Mouse (Mus musculus): Measurements from ENCODE around the gene Usp22.
A peak's percentile ranks its signal among the peaks of the same experiment; 100 is the strongest.

Usp22 gene

GRCm38 (mm10) chr11:61111472-61111871, 63.4 kb downstream of the Usp22 start:
- Histone ChIP-seq H3K4me3 (replicated peaks; ENCODE audit: low read length) (no peak overlapping the region), H3K9me3 (ENCODE audit: low read length) (no peaks in the 10 kb centered on the region), H3K27me3 (ENCODE audit: insufficient read depth, low read length) (peaks cover 27% of the 10 kb centered on the region), H3K4me1 (replicated peaks; ENCODE audit: low read depth, low read length) (peaks cover 11% of the 10 kb centered on the region), H3K36me3 (ENCODE audit: insufficient read depth, low read length) (no peaks in the 10 kb centered on the region)
- TF ChIP-seq POU5F1 (IDR thresholded peaks at IDR 0.05; ENCODE audit: borderline replicate concordance, low read length) (no peak), NANOG (IDR thresholded peaks at IDR 0.05; ENCODE audit: borderline replicate concordance, low read length) (no peak), CTCF (conservative IDR thresholded peaks at IDR 0.05; ENCODE audit: low read length) (no peak)

- Histone ChIP-seq H3K4me1 (replicated peaks; ENCODE audit: low read depth, low read length) (peaks cover 11% of the 10 kb centered on the region), H3K9me3 (ENCODE audit: low read length) (no peaks in the 10 kb centered on the region), H3K36me3 (ENCODE audit: insufficient read depth, low read length) (no peaks in the 10 kb centered on the region), H3K4me3 (replicated peaks; ENCODE audit: low read length) (no peak overlapping the region), H3K27me3 (ENCODE audit: insufficient read depth, low read length) (peaks cover 24% of the 10 kb centered on the region)
- TF ChIP-seq POU5F1 (IDR thresholded peaks at IDR 0.05; ENCODE audit: borderline replicate concordance, low read length) (no peak), NANOG (IDR thresholded peaks at IDR 0.05; ENCODE audit: borderline replicate concordance, low read length) (no peak), CTCF (conservative IDR thresholded peaks at IDR 0.05; ENCODE audit: low read length) (no peak)
Measured at GRCm38 (mm10) chr11:61110928-61111327, 63.9 kb downstream of the Usp22 start.

GRCm38 (mm10) chr11:61110113-61110512, 64.7 kb downstream of the Usp22 start:
- H3K4me1 ChIP-seq (replicated peaks; ENCODE audit: low read depth, low read length), result peaks cover 15% of the 10 kb centered on the region
- no peak overlapping the region for H3K4me3 ChIP-seq (replicated peaks; ENCODE audit: low read length)
- H3K9me3 ChIP-seq (ENCODE audit: low read length), result no peaks in the 10 kb centered on the region
- H3K36me3 ChIP-seq (ENCODE audit: insufficient read depth, low read length), result no peaks in the 10 kb centered on the region
- TF ChIP-seq NANOG (IDR thresholded peaks at IDR 0.05; ENCODE audit: borderline replicate concordance, low read length) (no peak), POU5F1 (IDR thresholded peaks at IDR 0.05; ENCODE audit: borderline replicate concordance, low read length) (no peak), CTCF (conservative IDR thresholded peaks at IDR 0.05; ENCODE audit: low read length) (no peak)
- peaks cover 24% of the 10 kb centered on the region for H3K27me3 ChIP-seq (ENCODE audit: insufficient read depth, low read length)

- H3K9me3 ChIP-seq (ENCODE audit: low read length), result no peaks in the 10 kb centered on the region
Measured at GRCm38 (mm10) chr11:61109707-61110106, 65.1 kb downstream of the Usp22 start.

GRCm38 (mm10) chr11:61108911-61109361, 65.9 kb downstream of the Usp22 start:
- Histone ChIP-seq H3K9me3 (ENCODE audit: low read length) (no peaks in the 10 kb centered on the region), H3K4me3 (replicated peaks; ENCODE audit: low read length) (no peak overlapping the region), H3K36me3 (ENCODE audit: insufficient read depth, low read length) (no peaks in the 10 kb centered on the region), H3K4me1 (replicated peaks; ENCODE audit: low read depth, low read length) (peaks cover 25% of the 10 kb centered on the region), H3K27me3 (ENCODE audit: insufficient read depth, low read length) (peaks cover 24% of the 10 kb centered on the region)
- TF ChIP-seq POU5F1 (IDR thresholded peaks at IDR 0.05; ENCODE audit: borderline replicate concordance, low read length) (no peak), CTCF (conservative IDR thresholded peaks at IDR 0.05; ENCODE audit: low read length) (no peak), NANOG (IDR thresholded peaks at IDR 0.05; ENCODE audit: borderline replicate concordance, low read length) (no peak)

More at GRCm38 (mm10) chr11:61109707-61110106, 65.1 kb downstream of the Usp22 start:
- Histone ChIP-seq H3K4me1 (replicated peaks; ENCODE audit: low read depth, low read length) (peaks cover 19% of the 10 kb centered on the region), H3K27me3 (ENCODE audit: insufficient read depth, low read length) (peaks cover 24% of the 10 kb centered on the region), H3K36me3 (ENCODE audit: insufficient read depth, low read length) (no peaks in the 10 kb centered on the region), H3K4me3 (replicated peaks; ENCODE audit: low read length) (no peak overlapping the region)
- TF ChIP-seq CTCF (conservative IDR thresholded peaks at IDR 0.05; ENCODE audit: low read length) (no peak), POU5F1 (IDR thresholded peaks at IDR 0.05; ENCODE audit: borderline replicate concordance, low read length) (no peak), NANOG (IDR thresholded peaks at IDR 0.05; ENCODE audit: borderline replicate concordance, low read length) (no peak)

- TF ChIP-seq POU5F1 (IDR thresholded peaks at IDR 0.05; ENCODE audit: borderline replicate concordance, low read length) (no peak), CTCF (conservative IDR thresholded peaks at IDR 0.05; ENCODE audit: low read length) (peak; percentile 95)
- H3K27me3 ChIP-seq (ENCODE audit: insufficient read depth, low read length), result peaks cover 13% of the 10 kb centered on the region
- H3K9me3 ChIP-seq (ENCODE audit: low read length), result no peaks in the 10 kb centered on the region
- peaks cover 43% of the 10 kb centered on the region for H3K4me1 ChIP-seq (replicated peaks; ENCODE audit: low read depth, low read length)
- H3K4me3 ChIP-seq (replicated peaks; ENCODE audit: low read length), result no peak overlapping the region
- no peaks in the 10 kb centered on the region for H3K36me3 ChIP-seq (ENCODE audit: insufficient read depth, low read length)
Measured at GRCm38 (mm10) chr11:61104241-61104901, 70.5 kb downstream of the Usp22 start.

- peaks cover 43% of the 10 kb centered on the region for H3K4me1 ChIP-seq (replicated peaks; ENCODE audit: low read depth, low read length)
- H3K4me3 ChIP-seq (replicated peaks; ENCODE audit: low read length), result no peak overlapping the region
- H3K27me3 ChIP-seq (ENCODE audit: insufficient read depth, low read length), result peaks cover 3% of the 10 kb centered on the region; the same call in 1 of the 2 replicates
- TF ChIP-seq POU5F1 (IDR thresholded peaks at IDR 0.05; ENCODE audit: borderline replicate concordance, low read length), result no peak
- no peak for TF ChIP-seq CTCF (conservative IDR thresholded peaks at IDR 0.05; ENCODE audit: low read length)
- no peak for TF ChIP-seq NANOG (IDR thresholded peaks at IDR 0.05; ENCODE audit: borderline replicate concordance, low read length)
- no peaks in the 10 kb centered on the region for H3K9me3 ChIP-seq (ENCODE audit: low read length)
- no peaks in the 10 kb centered on the region for H3K36me3 ChIP-seq (ENCODE audit: insufficient read depth, low read length)
Measured at GRCm38 (mm10) chr11:61102397-61103339, 72.2 kb downstream of the Usp22 start.

Data from E14TG2a.4 (cell line).